Mouse (Mus musculus): ENCODE results near the gene H2-D1. TPM values are rescaled to one million over a fixed set of nuclear protein-coding genes. Genes with fewer than 3 reads are reported as not detected.
"Not testable (repeated sequence)": the region's sequence is repeated elsewhere in the genome, so short reads cannot be mapped to it uniquely, and the experiment has no call there.

Gene H2-D1
- total RNA-seq, 2 experiments from 2014 or later: 572 to 1,120 TPM

DNA sequence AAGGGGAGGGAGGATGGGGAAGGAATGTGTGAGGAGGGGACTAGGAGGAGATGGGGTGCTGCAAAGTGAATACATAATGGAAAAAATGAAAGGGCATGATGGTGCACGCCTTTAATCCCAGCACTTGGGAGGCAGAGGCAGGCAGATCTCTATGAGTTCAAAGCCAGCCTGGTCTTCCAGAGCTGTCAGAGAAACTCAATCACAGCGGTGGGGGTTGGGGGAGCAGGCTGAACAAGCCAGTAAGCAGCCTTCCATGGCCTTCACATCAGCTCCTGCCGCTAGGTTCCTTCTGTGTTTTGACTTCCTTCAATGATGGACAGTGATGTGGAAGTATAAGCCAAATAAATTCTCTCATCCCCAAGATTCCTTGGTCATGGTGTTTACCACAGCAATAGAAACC, 7.2 kb upstream of the H2-D1 start:
- no peak for ATAC-seq (ENCODE audit: poor library complexity, severe bottlenecking)

- no peak for ATAC-seq (ENCODE audit: poor library complexity, severe bottlenecking)
Observed at GRCm38 (mm10) chr17:35255704-35256103, 6.8 kb upstream of the H2-D1 start.

DNA sequence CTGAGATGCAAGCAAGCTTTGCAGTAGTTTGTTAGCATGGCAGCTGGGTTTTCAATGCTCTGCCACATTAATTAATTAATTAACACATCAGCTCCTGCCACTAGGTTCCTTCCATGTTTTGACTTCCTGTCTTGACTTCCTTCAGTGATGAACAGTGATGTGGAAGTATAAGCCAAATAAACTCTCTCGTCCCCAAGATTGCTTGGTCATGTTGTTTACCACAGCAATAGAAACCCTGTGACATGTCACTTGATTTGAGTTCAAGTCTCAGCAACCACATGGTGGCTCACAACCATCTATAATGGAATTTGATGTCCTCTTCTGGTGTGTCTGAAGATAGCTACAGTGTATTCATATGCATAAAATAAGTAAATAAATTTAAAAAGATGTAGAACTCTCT, 5.2 kb upstream of the H2-D1 start:
- ATAC-seq (ENCODE audit: poor library complexity, severe bottlenecking): peak; percentile 19; the same call in 1 of the 2 replicates

GRCm38 (mm10) chr17:35257824-35258491, 4.6 kb upstream of the H2-D1 start:
- peak; percentile 43 for ATAC-seq (ENCODE audit: poor library complexity, severe bottlenecking)

- ATAC-seq (ENCODE audit: poor library complexity, severe bottlenecking): peak; percentile 64
Observed at GRCm38 (mm10) chr17:35258492-35259478, 3.7 kb upstream of the H2-D1 start.

DNA sequence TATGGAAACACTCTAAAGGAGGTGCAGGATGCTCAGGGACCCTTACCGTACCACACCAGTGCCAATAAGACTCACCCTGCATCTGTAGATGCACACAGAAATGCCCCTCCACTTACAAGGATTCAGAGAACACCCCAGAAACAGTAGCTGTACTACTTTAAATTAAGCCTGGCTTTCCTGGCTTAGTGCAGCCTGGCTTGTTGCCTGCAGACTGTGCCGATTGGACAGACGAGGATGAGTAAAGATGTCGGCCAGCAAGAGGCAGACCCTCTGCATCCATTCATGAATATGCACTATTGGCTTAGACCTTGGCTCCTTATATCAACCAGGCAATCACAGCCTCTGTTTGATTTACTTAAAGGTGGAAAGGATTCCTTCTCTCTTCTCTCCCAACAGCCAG, 2.9 kb upstream of the H2-D1 start:
- ATAC-seq (ENCODE audit: poor library complexity, severe bottlenecking): no peak

DNA sequence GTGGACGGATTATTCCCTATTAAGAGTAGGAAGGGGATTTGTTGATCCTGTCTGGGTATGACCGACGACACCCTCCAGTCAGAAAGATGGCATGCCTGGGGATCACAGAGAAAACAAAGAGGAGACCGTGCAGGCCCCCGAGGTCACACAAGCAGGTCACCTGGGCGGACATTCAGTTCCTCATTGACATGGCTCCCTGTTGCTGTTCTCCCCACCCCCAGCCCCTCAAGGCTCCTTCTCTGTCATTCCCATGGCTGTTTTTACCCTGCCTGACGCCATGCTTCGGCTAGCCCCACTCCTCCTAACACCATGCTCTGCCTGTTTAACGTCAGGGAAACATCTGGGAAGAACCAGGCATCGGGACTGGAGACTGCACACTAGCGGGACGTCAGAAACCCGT, 879 bp upstream of the H2-D1 start:
- ATAC-seq (ENCODE audit: poor library complexity, severe bottlenecking): no peak

DNA sequence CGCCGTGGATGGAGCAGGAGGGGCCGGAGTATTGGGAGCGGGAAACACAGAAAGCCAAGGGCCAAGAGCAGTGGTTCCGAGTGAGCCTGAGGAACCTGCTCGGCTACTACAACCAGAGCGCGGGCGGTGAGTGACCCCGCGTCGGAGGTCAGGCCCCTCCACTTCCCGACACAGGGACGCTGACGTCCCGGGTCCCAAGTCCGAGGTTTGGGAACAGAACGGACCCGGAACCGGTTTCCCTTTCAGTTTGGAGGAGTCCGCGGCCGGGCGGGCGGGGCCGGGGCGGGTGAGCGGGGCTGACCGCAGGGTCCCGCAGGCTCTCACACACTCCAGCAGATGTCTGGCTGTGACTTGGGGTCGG, 973 bp downstream of the H2-D1 start:
- no peak for ATAC-seq (ENCODE audit: poor library complexity, severe bottlenecking)

DNA sequence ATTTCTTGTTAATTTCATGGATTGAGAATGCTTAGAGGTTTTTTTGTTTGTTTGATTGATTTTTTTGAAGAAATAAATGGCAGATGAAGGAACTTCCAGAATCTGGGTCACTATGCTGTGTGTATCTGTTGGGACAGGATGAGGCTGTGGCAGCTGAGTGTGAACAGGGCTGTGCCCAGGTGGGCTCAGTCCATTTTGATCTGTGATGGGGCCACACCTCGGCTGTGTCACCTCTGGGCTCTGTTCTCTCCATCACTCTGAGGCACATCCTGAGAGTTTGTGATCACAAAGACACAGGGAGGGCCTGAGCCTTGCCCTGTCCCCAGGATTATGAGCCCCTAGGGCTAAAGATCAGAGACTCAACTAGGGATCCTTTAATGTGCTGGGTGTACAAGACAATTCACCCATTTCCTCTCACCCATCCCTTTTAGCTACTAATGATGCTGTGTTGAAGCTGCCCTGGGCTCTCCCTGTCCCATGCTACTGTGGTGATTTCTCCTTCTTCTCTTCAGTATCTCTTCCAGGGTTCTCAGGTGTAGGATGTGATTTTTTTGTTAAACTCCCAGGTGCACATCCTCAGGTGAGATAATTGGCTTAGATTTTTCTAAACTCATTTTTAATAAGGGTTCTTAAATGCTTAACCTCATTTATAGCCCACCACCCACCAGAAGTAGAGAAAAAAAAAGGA, 5.0 kb downstream of the H2-D1 start:
- no peak for ATAC-seq (ENCODE audit: poor library complexity, severe bottlenecking)

DNA sequence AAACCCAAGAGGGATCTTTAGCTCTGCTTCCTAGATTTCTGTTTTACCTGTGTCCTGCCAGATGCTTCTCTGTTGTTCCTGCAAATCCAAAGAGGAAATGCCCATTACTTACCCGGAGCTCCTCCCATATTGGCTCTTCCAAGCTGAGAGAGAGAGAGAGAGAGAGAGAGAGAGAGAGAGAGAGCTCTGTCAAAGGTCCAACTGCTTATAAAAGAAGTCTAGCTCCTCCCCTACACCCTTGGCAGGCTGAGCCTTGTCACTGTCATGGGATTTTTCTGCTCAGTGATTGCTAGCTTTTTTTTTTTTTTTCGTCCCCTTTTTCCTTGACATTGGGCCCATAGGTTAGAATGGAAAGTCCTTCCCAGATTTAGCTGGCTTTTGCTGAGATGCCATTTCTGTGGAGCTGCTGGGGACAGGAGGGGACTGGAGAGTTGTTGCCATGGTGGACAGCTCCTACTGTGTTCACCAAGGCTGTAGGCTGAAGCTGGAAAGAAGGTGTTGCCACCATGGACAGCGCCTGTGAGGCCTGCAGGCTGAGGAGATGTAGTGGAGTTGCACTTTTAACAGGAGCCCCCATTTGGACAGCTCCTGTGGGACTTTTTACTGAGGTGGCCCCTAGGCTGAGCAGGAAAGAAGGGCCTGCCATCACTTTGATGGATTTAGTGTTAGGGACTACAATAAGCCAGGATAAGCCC, 7.3 kb downstream of the H2-D1 start:
- ATAC-seq (ENCODE audit: poor library complexity, severe bottlenecking): no peak; the same call in 1 of the 2 replicates

- no peak for ATAC-seq (ENCODE audit: poor library complexity, severe bottlenecking)
Observed at GRCm38 (mm10) chr17:35272249-35272648, 9.7 kb downstream of the H2-D1 start.

GRCm38 (mm10) chr17:35274770-35275169, 12.2 kb downstream of the H2-D1 start:
- peak; percentile 97 for ATAC-seq (ENCODE audit: poor library complexity, severe bottlenecking)

DNA sequence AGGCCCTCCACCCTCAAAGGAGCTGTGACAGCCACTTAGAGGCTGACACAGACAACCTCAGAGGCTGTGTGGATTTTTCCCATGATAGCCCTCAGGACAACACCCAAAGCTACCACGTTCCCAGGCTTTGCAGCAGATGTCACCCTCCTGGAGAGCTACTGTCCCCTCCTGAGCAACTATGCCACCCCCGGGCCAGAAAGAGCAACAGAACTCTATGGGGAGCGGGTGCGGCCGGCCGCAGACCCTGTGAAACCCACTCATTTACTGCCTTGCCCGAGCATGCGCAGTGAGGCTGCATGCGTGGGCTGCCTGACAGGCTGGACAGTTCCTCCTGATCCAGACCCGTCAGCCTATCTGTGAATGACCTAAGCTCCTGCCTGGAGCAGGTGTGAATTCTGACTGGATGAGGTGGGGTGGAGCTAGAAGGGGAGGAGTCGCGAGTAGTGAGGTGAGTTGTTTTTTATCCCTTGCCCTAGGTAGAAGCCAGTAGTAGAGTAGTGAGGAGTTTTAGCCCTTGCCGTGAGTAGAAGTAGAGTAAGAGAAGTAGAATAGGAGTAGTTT, 13.9 kb downstream of the H2-D1 start:
- ATAC-seq (ENCODE audit: poor library complexity, severe bottlenecking): no peak

DNA sequence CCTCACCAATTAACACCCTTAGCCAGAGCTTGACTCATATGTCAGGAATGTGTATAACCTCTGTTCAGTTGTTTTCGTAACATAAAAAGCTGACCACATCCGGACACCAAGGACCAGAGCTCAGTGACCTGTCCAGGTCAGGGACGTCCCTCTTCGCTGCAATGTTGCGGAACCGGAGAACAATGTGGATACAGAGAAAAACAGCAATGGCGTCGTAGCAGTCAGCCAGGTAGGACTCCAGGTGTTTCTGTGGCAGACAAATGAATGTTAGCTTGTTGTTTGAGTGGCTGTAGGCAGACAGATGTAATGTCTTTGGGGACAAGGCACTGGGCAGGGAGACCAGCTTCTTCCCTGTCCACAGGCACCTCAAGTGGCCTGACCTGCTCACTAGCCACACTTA, 15.5 kb downstream of the H2-D1 start:
- no peak for ATAC-seq (ENCODE audit: poor library complexity, severe bottlenecking)

DNA sequence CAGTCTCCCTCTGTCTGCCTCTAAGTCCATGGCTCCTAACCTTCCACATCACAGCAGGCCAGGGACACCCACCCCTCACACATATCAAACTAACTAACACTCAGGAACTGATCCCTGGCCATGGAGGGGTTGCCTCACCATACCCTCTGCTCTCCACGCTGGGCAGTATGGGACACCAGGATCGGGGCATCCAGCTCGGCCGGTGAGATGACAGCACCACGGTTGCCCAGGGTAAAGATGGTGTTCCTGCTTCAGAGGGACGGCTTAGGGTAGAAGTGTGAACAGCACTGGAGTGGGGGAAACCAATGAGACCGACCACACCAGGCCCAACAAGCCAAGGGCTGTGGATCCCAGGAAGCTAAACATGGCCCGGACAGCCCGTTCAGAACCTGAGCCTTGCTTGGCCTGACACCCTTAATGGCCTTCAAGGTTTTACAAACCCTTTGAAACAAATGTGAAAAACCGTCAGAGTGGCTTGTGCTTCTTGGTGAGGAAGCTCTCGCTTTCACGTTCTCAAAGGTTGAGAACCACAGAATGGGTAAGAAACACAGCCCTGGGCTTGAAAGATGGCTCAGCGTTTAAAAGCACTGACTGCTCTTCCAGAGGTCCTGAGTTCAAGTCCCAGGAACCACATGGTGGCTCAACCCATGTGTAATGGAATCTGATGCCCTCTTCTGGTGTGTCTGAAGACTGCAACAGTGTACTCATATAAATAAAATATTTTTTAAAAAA, 16.6 kb downstream of the H2-D1 start:
- ATAC-seq (ENCODE audit: poor library complexity, severe bottlenecking): no peak

- no peak for ATAC-seq (ENCODE audit: poor library complexity, severe bottlenecking)
Observed at GRCm38 (mm10) chr17:35280276-35280675, 17.7 kb downstream of the H2-D1 start.

DNA sequence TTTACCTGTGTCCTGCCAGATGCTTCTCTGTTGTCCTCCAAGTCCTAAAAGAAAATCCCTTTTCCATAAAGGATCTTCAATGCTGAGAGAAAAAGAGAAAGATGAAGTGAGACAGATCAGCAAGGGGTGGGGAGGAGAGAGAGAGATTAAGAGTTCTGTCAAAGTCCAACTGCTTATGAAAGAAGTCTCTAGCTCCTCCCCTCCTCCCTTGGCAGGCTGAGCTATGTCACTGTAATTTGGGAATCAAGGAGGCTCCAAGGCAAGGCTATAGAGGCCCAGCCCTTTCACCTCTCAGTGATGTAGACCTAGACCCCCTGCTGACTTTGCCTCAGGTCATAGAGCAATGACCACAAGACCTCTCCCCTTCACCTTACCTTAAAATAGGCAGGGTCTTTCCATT, 22.9 kb downstream of the H2-D1 start:
- no peak for ATAC-seq (ENCODE audit: poor library complexity, severe bottlenecking)

- ATAC-seq (ENCODE audit: poor library complexity, severe bottlenecking): peak; percentile 49; the same call in 1 of the 2 replicates
Observed at GRCm38 (mm10) chr17:35295796-35296195, 33.3 kb downstream of the H2-D1 start.

- not testable (repeated sequence) for ATAC-seq (ENCODE audit: poor library complexity, severe bottlenecking)
Observed at GRCm38 (mm10) chr17:35300261-35300945, 37.9 kb downstream of the H2-D1 start.

Data from megakaryocyte, adult 5-6 weeks (primary cell).